Mouse (Mus musculus) liver, postnatal 0 days (tissue): Measurements from ENCODE around the gene Gm14393.
"Not testable (repeated sequence)": the region's sequence is repeated elsewhere in the genome, so short reads cannot be mapped to it uniquely, and the experiment has no call there.

Experiments used
- CTCF ChIP-seq: sonication (generic); IDR thresholded peaks from 2 replicates; pipeline ENCODE4 v1.5.1; 2016; ENCODE audit warnings: antibody characterized with exemption, low read depth
- EP300 ChIP-seq: IDR thresholded peaks from 2 replicates; pipeline ENCODE4 v1.6.1; 2016; ENCODE audit warnings: antibody characterized with exemption, low read depth, mild to moderate bottlenecking

GRCm38 (mm10) chr2:175067681-175068261, at the start of gene Gm14393:
- not testable (repeated sequence) for TF ChIP-seq EP300, CTCF
